Mouse (Mus musculus) myocyte (in vitro differentiated cells): ENCODE measurements around the gene Fggy. TPM values are rescaled to one million over a fixed set of nuclear protein-coding genes. Genes with fewer than 3 reads are reported as not detected.

Source experiments
- H3K27me3 ChIP-seq: one replicate; pipeline ENCODE4 v1.6.1; 2011; ENCODE audit not compliant: control insufficient read depth, insufficient read depth, insufficient read length
- H3K36me3 ChIP-seq: one replicate; pipeline ENCODE4 v1.6.1; 2011; ENCODE audit not compliant: control insufficient read depth, insufficient read depth
- H3K4me2 ChIP-seq: one replicate; pipeline ENCODE4 v1.6.1; 2011; ENCODE audit warnings: low read depth, control low read depth
- H3K4me3 ChIP-seq: one replicate; pipeline ENCODE4 v1.5.1; 2011; ENCODE audit warnings: mild to moderate bottlenecking, control low read depth, moderate library complexity
- H3K79me2 ChIP-seq: one replicate; pipeline ENCODE4 v1.6.1; 2011; ENCODE audit not compliant: control insufficient read depth, insufficient read depth
- H3ac ChIP-seq: one replicate; pipeline ENCODE4 v1.6.1; 2011; ENCODE audit not compliant: control insufficient read depth, insufficient read length
- CEBPB ChIP-seq: IDR thresholded peaks from 2 replicates; pipeline ENCODE4 v1.6.1; 2011; ENCODE audit warnings: mild to moderate bottlenecking, moderate library complexity; ENCODE audit not compliant: poor library complexity, insufficient read depth, severe bottlenecking
- E2F4 ChIP-seq: IDR thresholded peaks from one replicate; pipeline ENCODE4 v1.6.1; 2011; ENCODE audit warnings: mild to moderate bottlenecking, control low read depth, moderate library complexity; ENCODE audit not compliant: insufficient read depth
- MAX ChIP-seq: IDR thresholded peaks from one replicate; pipeline ENCODE4 v1.6.1; 2011; ENCODE audit warnings: low read depth, mild to moderate bottlenecking, control low read depth
- MYOD1 ChIP-seq, 3 experiments: IDR thresholded peaks; one replicate each; pipeline ENCODE4 v1.6.1; 2011; ENCODE audit warnings: control low read depth in 2 of 3, low read depth in 2 of 3, mild to moderate bottlenecking in 2 of 3, moderate library complexity in 1 of 3; ENCODE audit not compliant: insufficient read length in 2 of 3, control insufficient read depth in 1 of 3
- MYOG ChIP-seq, 3 experiments: IDR thresholded peaks; one replicate each; pipeline ENCODE4 v1.6.1; 2011; ENCODE audit warnings: control low read depth in 2 of 3, low read depth in 2 of 3, mild to moderate bottlenecking in 2 of 3; ENCODE audit not compliant: insufficient read length in 2 of 3, control insufficient read depth in 1 of 3, insufficient read depth in 1 of 3
- POLR2A ChIP-seq: IDR thresholded peaks from one replicate; pipeline ENCODE4 v1.6.1; 2011; ENCODE audit warnings: low read depth, mild to moderate bottlenecking, control low read depth, moderate library complexity; ENCODE audit not compliant: insufficient read length
- POLR2AphosphoS2 ChIP-seq: IDR thresholded peaks from one replicate; pipeline ENCODE4 v1.6.1; 2011; ENCODE audit warnings: low read depth, control low read depth; ENCODE audit not compliant: insufficient read length
- REST ChIP-seq: IDR thresholded peaks from one replicate; pipeline ENCODE4 v1.6.1; 2011; ENCODE audit warnings: mild to moderate bottlenecking, control low read depth, moderate library complexity; ENCODE audit not compliant: insufficient read depth, insufficient read length
- SRF ChIP-seq: IDR thresholded peaks from one replicate; pipeline ENCODE4 v1.6.1; 2011; ENCODE audit warnings: low read depth; ENCODE audit not compliant: control insufficient read depth, insufficient read length
- TCF12 ChIP-seq: IDR thresholded peaks from one replicate; pipeline ENCODE4 v1.6.1; 2011; ENCODE audit warnings: mild to moderate bottlenecking, control low read depth; ENCODE audit not compliant: poor library complexity, insufficient read depth, severe bottlenecking
- TCF3 ChIP-seq: IDR thresholded peaks from one replicate; pipeline ENCODE4 v1.6.1; 2011; ENCODE audit warnings: low read depth, control low read depth; ENCODE audit not compliant: insufficient read length
- USF1 ChIP-seq: IDR thresholded peaks from one replicate; pipeline ENCODE4 v1.6.1; 2011; ENCODE audit warnings: low read depth, mild to moderate bottlenecking, control low read depth, moderate library complexity
- polyA plus RNA-seq: library from polyadenylated mRNA; unstranded; fragments of >200 nt; fragmentation: generic; extraction: Trizol; gene quantifications from one replicate; pipeline ENCODE4 v1.2.1, GENCODE M21; 2012; ENCODE audit warnings: missing spikeins

Fggy gene
- polyA plus RNA-seq, 1 experiment, result 12.7 TPM

DNA sequence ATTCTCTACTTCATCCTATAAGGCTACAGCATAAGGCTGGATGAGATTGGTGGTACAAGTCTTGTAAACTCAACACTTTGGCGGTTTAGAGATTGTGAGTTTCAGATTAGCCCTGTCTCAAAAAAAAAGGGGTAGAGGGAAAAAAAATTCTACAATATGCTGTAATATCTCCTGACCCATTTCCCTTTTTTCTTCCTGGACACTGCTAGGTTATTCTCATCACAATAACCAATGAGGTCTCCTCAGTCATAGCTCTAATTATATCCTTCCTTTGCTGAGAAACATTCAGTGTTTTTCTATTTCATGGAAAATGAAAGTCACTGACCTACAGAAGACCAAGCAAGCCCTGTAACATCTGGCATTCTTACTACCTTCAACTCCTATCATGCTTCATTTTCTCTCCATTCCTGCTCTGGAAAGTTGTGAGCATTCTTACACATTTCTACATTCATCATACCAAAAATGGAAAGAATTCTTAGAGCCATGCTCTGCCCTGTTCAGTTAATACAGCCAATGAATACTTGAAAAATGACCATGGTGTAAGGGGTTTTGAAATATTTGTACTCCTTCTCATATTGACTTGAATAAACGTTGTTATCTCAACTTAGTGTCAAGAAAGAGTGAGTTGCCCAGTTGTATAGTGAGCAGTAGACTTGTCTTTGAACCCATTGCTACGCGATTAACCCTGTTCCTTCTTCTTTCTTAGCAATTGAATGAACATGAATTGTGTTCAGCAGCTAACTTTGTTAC lies 227.0 kb downstream of the Fggy start:
- Histone ChIP-seq H3K4me3 (no peak overlapping the region), H3K27me3 (no peaks in the 10 kb centered on the region), H3K36me3 (no peaks in the 10 kb centered on the region), H3K4me2 (no peak overlapping the region), H3K79me2 (no peaks in the 10 kb centered on the region), H3ac (no peak overlapping the region)
- no peak for TF ChIP-seq SRF
- TF ChIP-seq MYOD1 (IDR thresholded peaks at IDR 0.05; ENCODE audit: control insufficient read depth in 1 of 3, insufficient read length in 2 of 3, low read depth in 2 of 3), result no peak
- TF ChIP-seq USF1, result no peak
- TF ChIP-seq TCF3, result no peak
- no peak for TF ChIP-seq CEBPB
- TF ChIP-seq E2F4, result no peak
- no peak for TF ChIP-seq POLR2A
- no peak for TF ChIP-seq REST
- TF ChIP-seq POLR2AphosphoS2, result no peak
- TF ChIP-seq TCF12, result no peak
- TF ChIP-seq MYOG (IDR thresholded peaks at IDR 0.05; ENCODE audit: control insufficient read depth in 1 of 3, insufficient read depth in 1 of 3, insufficient read length in 2 of 3, low read depth in 2 of 3), result no peak
- no peak for TF ChIP-seq MAX

DNA sequence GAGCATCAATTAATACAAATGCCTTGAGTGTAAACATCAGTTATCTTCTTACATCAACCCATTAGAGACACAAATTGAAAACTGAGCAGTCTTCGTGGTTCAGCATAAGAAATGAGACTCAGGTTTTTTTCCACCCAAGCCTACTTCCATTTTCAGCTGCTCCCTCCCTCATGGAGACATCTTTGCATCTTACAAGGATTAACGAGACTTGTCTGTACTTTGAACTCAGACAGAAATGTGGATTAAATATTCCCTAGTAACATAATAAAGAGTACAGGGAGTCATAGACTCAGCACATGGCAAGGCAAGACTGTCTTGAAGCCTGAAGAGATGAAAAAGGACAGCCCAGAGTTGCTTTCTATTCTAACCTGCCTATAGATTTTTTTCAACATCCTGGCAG lies 230.3 kb downstream of the Fggy start:
- Histone ChIP-seq H3K79me2 (no peaks in the 10 kb centered on the region), H3ac (no peak overlapping the region)
- TF ChIP-seq POLR2AphosphoS2 (no peak), SRF (no peak), POLR2A (no peak), MYOD1 (IDR thresholded peaks at IDR 0.05; ENCODE audit: control insufficient read depth in 1 of 3, insufficient read length in 2 of 3, low read depth in 2 of 3) (no peak), E2F4 (no peak), TCF12 (no peak), REST (no peak), MYOG (IDR thresholded peaks at IDR 0.05; ENCODE audit: control insufficient read depth in 1 of 3, insufficient read depth in 1 of 3, insufficient read length in 2 of 3, low read depth in 2 of 3) (no peak), TCF3 (no peak), CEBPB (no peak), MAX (no peak), USF1 (no peak)

DNA sequence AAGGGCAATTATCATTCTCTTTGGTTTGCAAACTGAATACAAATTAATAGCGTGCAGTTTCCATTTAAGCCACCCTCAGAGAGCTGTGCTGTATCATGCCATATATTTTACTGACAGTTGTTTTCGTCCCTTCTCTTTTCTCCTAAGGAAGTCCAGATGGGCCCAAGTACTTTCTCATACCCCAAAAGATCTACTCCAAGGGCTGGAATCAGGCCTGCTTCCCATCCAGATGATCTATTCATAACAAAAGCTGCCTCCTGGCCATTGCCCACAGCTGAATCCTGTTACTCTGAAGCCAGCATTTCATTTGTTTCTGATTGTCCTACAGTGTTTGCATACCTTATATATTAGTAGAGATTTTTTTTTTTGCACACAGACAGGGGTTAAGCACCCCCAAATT lies 231.6 kb downstream of the Fggy start:
- no peak overlapping the region for H3ac ChIP-seq
- H3K79me2 ChIP-seq, result no peaks in the 10 kb centered on the region
- H3K27me3 ChIP-seq, result no peaks in the 10 kb centered on the region
- H3K4me3 ChIP-seq, result no peak overlapping the region
- H3K4me2 ChIP-seq, result no peak overlapping the region
- no peak for TF ChIP-seq MAX
- H3K36me3 ChIP-seq, result no peaks in the 10 kb centered on the region

More for the DNA sequence above, 230.3 kb downstream of the Fggy start:
- no peaks in the 10 kb centered on the region for H3K27me3 ChIP-seq
- no peaks in the 10 kb centered on the region for H3K36me3 ChIP-seq
- no peak overlapping the region for H3K4me3 ChIP-seq
- no peak overlapping the region for H3K4me2 ChIP-seq

DNA sequence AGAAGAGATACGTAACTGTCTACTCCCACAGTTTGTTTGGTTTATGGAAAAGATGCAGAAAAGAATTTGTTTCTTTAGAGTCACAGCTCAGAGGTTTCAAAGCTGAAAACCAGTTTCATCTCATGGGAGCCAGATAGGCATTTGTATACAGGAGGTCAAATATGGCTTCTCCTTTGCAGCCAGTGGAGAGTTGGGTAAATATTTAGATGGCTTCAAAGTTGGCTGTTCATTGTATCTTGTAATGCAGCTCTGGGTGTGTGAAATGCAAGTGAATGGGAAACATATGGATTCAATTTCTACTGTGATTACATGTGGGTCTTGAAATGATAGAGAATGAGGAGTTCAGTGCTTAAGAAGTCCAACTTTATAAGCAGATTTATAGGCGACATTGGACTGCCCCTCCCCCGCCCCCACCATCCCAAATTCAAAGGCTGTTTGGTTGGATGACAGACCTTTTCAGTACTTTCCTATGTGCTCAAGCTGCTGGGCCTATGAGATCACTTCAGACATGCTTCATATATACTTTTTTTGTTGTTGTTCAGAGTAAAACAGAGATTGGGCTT lies 234.7 kb downstream of the Fggy start:
- Histone ChIP-seq H3ac (no peak overlapping the region), H3K27me3 (no peaks in the 10 kb centered on the region), H3K36me3 (no peaks in the 10 kb centered on the region), H3K4me3 (no peak overlapping the region), H3K79me2 (no peaks in the 10 kb centered on the region), H3K4me2 (no peak overlapping the region)
- TF ChIP-seq MYOD1 (IDR thresholded peaks at IDR 0.05; ENCODE audit: control insufficient read depth in 1 of 3, insufficient read length in 2 of 3, low read depth in 2 of 3), result no peak
- no peak for TF ChIP-seq CEBPB
- no peak for TF ChIP-seq MYOG (IDR thresholded peaks at IDR 0.05; ENCODE audit: control insufficient read depth in 1 of 3, insufficient read depth in 1 of 3, insufficient read length in 2 of 3, low read depth in 2 of 3)
- TF ChIP-seq TCF3, result no peak

DNA sequence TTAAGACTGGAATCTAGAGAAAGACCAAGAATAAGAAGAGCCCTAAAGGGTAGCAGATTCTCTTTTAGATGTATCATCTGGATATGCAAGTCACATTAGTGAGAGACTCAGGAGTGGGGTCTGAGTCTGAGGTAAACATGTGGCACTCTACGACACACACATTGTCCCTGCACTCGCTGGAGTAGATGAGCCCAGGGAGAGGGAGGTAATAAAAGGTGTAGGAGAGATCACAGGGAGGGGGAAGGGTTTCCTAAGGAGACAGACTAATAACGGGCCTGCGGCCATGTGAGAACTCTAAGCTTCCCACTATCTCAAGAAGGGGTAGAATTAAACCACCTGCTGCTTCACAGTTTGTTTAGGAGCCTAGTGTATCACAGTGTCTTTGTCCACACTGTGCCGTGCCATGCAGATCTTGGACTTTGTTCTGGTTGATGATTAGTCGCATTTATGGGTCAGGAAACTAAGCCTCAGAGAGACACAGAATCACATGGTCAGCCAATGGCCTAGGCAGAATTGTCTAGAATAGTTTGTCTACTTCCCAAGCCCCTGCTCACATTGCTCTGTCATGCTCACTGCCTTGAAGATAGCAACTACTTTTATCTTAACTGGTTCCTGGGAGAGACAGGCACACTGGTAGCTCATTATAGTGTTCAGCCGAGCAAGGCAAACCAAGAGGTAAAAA lies 236.5 kb downstream of the Fggy start:
- Histone ChIP-seq H3K4me2 (no peak overlapping the region), H3K4me3 (no peak overlapping the region), H3ac (no peak overlapping the region), H3K79me2 (no peaks in the 10 kb centered on the region), H3K36me3 (no peaks in the 10 kb centered on the region), H3K27me3 (no peaks in the 10 kb centered on the region)
- no peak for TF ChIP-seq TCF3
- TF ChIP-seq MYOG (IDR thresholded peaks at IDR 0.05; ENCODE audit: control insufficient read depth in 1 of 3, insufficient read depth in 1 of 3, insufficient read length in 2 of 3, low read depth in 2 of 3), result no peak
- no peak for TF ChIP-seq TCF12
- no peak for TF ChIP-seq E2F4
- no peak for TF ChIP-seq SRF
- no peak for TF ChIP-seq REST
- TF ChIP-seq USF1, result no peak
- TF ChIP-seq CEBPB, result no peak
- TF ChIP-seq POLR2A, result no peak
